Mouse (Mus musculus) gastrocnemius, postnatal 14 days (tissue): Measurements from ENCODE around the gene Vps45. TPM values are rescaled to one million over a fixed set of nuclear protein-coding genes. Genes with fewer than 3 reads are reported as not detected.
"Not testable (repeated sequence)": the region's sequence is repeated elsewhere in the genome, so short reads cannot be mapped to it uniquely, and the experiment has no call there.

Experiments used
- DNase-seq: peaks from one replicate; pipeline ENCODE4 v3.0.0; 2021; ENCODE audit warnings: mixed read lengths
- intact Hi-C: fragments of 180-260 bp; cut with DNase I; formaldehyde crosslinking; loops from one replicate; pipeline ENCODE4 v1.15.1; 2025; ENCODE audit warnings: low total_unique reads
- total RNA-seq, 2 experiments: library from RNA; stranded (reverse); gene quantifications; 2 replicates each; pipeline ENCODE4 v1.2.3; 2021

Gene Vps45
- total RNA-seq, 2 experiments from 2014 or later: 21.4 to 23.6 TPM

DNA sequence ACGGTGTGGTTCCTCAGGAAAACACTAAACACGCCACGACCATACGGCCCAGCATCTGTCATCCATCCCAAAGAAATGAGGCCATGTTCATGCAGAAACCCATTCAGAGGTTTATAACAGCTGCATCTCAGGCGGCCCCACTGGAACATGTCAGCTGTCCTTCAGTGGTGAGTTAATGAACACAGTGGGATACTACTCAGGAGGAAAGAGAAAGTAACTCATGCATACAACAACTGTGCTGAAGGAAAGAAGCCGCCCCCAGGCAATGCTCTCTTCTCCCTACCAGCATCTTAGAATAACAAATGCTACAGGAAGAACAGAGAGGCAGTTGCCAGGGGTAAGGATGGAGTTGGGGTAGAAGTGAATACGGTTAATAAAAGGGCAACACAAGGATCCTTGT lies 7.5 kb downstream of the Vps45 start:
- intact Hi-C loops: loop anchor here (10.0 kb wide), 1 partner anchor 186 kb away; no protein-coding TSS in a partner anchor
- DNase-seq: no peak

- intact Hi-C loops, DNase-seq: not testable (repeated sequence)
These were observed 13.7 kb downstream of the Vps45 start for GRCm38 (mm10) chr3:96044559-96044958.

DNA sequence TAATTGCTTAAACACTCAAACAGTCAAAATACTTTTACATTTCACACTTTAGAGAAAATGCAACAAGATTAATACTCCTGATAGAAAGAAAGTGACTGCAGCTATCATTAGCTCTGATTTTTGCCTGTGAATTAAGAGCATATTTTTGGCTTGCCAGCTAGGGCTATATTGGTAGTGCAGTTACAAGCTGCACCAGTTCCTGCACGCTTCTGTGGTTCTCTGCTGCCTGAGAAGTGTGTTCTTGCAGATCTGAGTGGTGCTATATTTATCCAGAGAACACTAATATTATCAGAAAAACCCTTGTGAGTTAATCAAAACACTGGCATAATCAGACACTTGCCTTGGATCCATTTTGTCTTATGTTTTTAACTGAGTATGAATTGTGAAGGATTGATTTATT lies 15.2 kb downstream of the Vps45 start:
- intact Hi-C loops: no loop called here
- no peak for DNase-seq

DNA sequence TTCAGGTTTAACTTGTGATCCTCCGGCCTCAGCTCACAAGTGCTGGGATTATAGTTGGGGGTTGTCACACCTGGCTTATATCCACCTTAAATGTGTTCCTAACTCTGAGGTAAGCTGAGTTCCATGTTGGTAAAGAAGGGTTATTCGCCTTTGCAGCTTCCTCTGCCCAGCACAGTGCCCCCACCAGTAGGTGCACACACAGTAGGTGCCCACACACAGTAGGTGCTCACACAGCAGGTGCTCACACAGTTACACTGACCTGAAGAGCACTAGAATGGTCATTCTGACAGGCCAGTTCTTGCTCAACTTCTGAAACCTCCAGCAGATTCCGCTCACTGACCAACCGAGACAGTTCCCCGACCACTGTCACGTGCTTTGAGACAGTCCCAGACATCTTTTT lies 17.2 kb downstream of the Vps45 start:
- no peak for DNase-seq
- intact Hi-C loops: no loop called here

GRCm38 (mm10) chr3:96040663-96041006 lies 17.6 kb downstream of the Vps45 start:
- intact Hi-C loops: no loop called here

GRCm38 (mm10) chr3:96039857-96040662 lies 18.2 kb downstream of the Vps45 start:
- no peak for DNase-seq
- intact Hi-C loops: no loop called here

More at GRCm38 (mm10) chr3:96040663-96041006, 17.6 kb downstream of the Vps45 start:
- DNase-seq: no peak

GRCm38 (mm10) chr3:96038851-96039250 lies 19.4 kb downstream of the Vps45 start:
- intact Hi-C loops: no loop called here
- no peak for DNase-seq

DNA sequence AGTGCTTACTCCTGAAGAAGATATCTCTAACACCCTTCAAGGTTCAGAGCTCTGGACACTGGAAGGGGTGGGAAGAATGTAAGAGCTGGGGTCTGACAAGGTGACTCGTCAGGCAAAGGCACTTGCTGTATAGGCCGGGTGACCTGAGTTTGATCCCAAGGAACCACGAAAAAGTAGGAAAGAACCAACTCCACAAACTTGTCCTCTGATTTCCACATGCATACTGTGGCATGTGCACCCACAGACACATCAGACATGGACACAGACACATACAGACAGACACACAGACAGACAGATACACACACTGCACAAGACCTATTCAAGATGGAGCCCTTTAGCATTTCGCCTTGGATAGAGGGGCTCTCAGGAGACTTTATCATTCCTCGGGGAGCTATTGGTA lies 20.1 kb downstream of the Vps45 start:
- no peak for DNase-seq
- intact Hi-C loops: no loop called here

GRCm38 (mm10) chr3:96036796-96037195 lies 21.5 kb downstream of the Vps45 start:
- intact Hi-C loops: no loop called here
- DNase-seq: no peak

DNA sequence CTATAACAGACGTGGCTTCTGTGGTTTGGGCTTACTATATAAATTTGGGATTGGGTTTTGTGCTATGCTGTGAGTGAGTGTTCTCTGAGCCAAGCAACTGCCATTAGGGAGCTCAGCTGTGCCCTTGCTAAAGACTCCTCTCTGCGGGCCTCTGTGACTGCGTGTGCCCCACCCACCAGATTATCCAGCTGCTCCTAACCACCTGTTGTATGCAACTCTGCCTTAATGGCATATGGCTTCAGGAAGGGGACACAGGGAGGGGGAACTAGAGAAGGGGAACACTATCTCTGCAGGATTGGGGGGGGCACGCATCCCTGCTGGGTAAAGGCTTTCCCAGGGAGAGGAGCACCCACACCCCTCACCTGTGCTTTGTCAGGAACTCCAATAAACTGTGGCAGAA lies 25.2 kb downstream of the Vps45 start:
- intact Hi-C loops: no loop called here
- DNase-seq: no peak

GRCm38 (mm10) chr3:96032652-96033017 lies 25.6 kb downstream of the Vps45 start:
- intact Hi-C loops: no loop called here
- DNase-seq: no peak

GRCm38 (mm10) chr3:96031991-96032651 lies 26.1 kb downstream of the Vps45 start:
- DNase-seq: no peak
- intact Hi-C loops: no loop called here

GRCm38 (mm10) chr3:96029766-96030165 lies 28.5 kb downstream of the Vps45 start:
- no peak for DNase-seq
- intact Hi-C loops: no loop called here

DNA sequence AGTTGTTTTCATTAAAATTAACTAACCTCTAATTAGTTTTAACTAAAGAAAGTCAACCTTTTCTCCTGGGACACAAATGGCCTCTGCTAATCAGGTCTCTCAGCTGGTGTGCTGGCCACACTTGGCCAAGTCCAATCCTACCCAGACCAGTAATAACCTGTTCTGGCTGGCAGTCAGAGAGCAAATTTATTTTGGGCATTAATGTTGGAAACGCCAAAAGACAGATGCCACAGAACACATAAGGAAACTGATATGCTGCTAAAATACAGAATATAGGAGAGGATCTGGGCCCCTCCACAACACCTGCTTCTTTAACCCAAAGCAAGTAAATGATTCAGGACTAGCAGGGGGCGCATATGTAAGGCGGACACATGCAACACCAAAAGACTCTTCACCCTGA lies 28.9 kb downstream of the Vps45 start:
- DNase-seq: no peak
- intact Hi-C loops: no loop called here

DNA sequence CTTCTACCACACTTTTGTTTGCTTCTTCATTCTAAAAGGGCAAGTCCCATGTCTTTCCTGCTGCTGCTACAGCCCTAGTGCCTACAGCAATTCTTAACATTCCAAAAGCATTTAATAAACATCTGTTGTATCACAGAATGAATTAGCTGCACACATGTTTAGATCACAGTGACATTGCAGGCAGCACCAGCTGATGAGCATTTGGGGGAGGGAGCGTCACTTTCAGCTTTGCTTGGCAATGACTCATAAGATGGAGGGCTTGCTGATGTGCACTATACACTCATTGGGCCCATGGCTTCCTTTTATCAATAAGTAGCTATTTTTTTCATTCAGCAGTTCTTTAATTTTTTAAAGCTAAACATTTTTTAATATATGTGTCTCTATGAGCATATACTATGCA lies 30.4 kb downstream of the Vps45 start:
- no peak for DNase-seq
- intact Hi-C loops: no loop called here

DNA sequence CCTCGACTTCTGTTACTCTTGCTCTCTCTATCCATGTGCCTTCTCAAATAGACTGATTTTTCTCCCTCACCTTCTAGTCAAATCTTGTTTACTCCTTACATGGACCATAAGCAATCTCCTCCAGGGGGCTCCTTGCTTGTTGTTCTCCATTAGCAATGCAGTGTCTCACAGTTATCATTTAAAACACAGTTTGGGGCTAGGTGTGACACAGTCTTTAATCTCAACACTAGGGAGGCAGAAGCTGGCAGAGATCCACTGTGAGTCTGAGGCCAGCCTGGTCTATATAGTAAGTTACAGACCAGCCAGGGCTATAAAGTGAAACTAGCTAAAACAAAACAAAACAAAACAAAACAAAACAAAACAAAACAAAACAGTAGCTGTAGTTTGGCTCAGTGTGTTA lies 31.1 kb downstream of the Vps45 start:
- intact Hi-C loops: no loop called here
- DNase-seq: no peak

DNA sequence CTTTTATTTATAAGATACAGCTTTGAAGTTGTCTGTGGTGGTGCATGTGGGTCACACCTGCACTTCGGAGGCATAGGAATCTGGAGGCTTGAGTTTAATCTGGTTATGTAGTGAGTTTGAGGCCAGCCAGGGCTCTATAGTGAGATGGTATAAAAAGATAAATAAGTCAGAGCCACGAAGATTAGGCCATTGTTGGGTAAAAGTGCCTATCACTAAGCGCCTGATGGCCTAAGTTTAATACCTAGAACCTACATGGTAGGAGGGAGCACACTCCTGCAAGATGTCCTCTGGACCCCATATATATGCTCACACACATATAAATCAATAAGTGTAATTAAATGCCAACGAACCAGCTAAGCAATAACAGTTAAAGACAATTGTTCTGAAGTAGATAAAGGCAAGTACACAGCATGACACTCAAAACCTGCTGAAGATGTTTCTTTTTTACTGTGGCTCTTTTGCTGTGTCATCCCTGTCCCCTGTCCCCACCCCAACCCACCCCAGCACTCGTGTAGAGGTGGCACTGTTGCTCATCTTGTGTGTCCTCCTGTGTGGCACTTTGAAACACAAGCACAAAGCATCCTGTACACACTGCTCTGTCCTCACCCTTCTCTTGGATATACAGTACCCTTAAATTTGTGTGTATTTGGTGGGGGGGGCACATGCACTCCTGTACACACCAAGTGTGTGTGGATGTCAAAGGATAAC lies 36.7 kb downstream of the Vps45 start:
- no peak for DNase-seq
- intact Hi-C loops: no loop called here

- no peak for DNase-seq
- intact Hi-C loops: no loop called here
These were observed 37.5 kb downstream of the Vps45 start for GRCm38 (mm10) chr3:96020735-96021134.

DNA sequence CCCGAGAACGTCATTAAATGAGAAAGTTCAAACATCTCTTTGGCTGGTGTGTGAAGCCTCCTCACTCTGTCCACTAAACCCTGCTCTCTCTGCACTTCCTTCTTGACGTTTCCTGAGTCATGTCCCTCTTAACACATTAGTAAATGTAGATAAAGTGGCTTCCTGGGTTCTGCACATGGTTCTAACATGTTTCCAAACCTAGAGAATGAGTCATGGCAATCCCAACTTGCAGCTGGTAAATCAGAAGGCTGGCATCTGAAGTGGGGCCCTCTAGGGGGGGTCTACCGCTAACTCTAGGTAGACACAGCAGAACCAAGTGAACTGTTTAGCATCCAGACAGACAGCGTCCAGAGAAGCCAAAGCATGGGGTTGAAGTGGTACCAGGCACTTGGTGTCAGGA lies 40.8 kb downstream of the Vps45 start:
- intact Hi-C loops: no loop called here

GRCm38 (mm10) chr3:96016257-96016889 lies 41.9 kb downstream of the Vps45 start:
- no peak for DNase-seq
- intact Hi-C loops: no loop called here

More for the DNA sequence above, 40.8 kb downstream of the Vps45 start:
- no peak for DNase-seq
